Mouse (Mus musculus): Measurements from ENCODE around the gene Aadacl2. TPM values are rescaled to one million over a fixed set of nuclear protein-coding genes. Genes with fewer than 3 reads are reported as not detected.

Aadacl2 gene
- not detected for total RNA-seq (2022)

- no peak for DNase-seq (ENCODE audit: low spot score in 2 of 2)
Observed at GRCm38 (mm10) chr3:60006443-60006842, at the start of gene Aadacl2. Gene Aadacl2 (plus strand): TSS chr3:60006743.

DNA sequence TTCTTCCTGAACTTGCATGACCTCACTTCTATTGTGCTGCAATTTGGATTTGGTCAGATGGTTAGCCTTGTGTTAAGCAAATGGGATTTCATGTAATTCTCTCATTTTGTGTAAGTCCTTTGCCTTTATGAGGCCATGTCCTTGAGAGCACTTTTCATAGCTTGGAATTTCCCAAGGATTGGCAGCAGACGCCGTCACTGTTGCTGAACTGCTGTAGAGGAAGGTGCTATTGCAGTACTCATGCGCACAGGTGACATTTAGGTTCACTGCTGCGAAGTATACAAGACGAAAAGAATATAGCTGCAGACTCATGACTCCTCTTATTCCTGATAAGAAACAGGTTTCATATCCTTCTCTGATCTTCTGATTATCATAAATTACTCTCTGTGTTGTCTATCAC, 35.7 kb upstream of the Aadacl2 start:
- DNase-seq (ENCODE audit: low spot score in 2 of 2) = no peak

DNA sequence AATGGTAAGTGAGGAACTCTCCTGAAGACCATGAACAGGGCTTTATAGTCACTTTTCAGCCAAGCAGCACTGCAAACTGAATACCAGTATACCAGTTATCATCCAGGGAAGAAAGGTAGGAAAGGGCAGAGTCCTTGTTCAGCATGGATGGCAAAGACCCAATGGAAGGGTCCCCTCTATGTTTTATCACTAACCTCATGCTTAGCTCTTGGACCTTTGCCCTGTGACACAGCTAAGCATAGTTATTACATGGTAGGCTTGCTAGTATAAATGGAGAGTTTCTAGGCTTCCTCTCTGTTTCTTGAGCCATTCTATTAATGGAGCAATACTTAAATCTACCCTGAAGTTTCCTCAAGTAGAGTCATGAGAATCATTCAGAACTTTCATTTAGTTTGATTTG, 32.0 kb upstream of the Aadacl2 start:
- no peak for DNase-seq (ENCODE audit: low spot score in 2 of 2)

DNA sequence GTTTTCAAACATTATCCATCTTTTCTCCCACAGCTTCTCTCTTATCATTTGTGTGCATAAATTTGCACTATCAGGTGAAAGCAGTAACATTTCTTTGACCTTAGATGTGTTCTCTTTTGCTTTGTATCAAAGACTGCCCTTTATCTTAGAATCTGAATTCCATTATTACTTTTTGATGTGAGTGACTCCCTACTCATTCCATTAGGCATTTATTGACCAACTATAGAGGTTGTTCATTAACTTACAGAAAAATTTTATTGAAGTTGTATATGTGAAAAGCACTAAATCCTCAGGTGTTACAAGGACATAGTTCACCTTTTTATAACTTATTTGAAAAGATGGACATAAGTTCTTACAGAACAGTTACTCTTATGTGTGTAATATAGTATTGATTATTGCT, 2.9 kb upstream of the Aadacl2 start:
- DNase-seq (ENCODE audit: low spot score in 2 of 2) = no peak

- DNase-seq (ENCODE audit: low spot score in 2 of 2) = no peak
Observed at GRCm38 (mm10) chr3:60025417-60025816, 18.9 kb downstream of the Aadacl2 start, which contains the start of gene Aadac. Gene Aadac (plus strand): TSS chr3:60025717.

DNA sequence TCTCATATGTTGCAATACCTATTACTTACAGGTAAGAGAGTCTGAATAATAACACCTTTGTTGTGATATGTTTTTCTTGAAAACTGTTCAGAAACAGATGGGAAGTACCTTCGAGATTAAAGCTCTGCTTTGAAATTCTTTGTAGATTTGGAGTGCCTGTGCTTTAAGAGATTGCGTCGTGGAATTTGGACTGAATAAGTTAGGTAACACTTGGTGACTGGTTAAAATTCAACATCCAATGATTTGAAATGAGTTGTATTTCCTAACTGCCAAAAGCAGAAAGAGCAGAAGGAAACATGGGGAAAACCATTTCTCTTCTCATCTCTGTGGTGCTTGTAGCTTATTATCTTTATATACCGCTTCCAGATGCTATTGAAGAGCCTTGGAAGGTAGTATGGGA, 25.0 kb downstream of the Aadacl2 start:
- no peak for DNase-seq (ENCODE audit: low spot score in 2 of 2)

DNA sequence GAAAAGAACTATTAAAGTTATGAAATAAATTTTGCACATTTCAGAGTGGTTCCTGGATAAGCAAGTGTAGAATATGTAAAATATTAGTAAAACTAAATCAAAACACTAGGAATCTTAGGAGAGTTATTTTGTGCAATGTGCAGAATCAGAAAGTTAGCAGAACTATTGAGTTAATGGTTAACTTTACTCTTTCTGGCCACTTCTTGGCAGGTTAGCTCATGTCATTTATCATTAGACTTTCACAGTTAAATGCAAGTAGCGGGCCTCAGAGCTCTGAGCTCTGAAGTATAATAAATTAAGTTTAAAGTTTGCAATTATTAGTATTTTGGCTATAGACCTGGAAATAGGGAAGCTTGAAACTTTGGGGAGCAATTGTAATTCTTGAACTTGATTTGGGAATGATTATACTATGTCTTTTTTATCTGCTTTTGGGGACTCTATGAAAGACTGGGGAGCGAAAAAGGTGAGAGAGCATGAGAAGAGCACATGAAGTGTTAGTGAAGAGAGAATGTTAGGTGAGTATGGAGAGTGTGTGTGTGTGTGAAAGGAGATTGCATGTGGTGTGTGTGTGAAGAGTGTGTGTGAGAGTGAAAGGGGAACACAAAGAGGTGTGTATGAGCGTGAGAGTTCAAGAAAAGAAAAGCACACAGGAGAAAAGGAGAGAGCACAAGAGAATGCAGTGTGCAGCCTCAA, 39.8 kb downstream of the Aadacl2 start:
- no peak for DNase-seq (ENCODE audit: low spot score in 2 of 2)

DNA sequence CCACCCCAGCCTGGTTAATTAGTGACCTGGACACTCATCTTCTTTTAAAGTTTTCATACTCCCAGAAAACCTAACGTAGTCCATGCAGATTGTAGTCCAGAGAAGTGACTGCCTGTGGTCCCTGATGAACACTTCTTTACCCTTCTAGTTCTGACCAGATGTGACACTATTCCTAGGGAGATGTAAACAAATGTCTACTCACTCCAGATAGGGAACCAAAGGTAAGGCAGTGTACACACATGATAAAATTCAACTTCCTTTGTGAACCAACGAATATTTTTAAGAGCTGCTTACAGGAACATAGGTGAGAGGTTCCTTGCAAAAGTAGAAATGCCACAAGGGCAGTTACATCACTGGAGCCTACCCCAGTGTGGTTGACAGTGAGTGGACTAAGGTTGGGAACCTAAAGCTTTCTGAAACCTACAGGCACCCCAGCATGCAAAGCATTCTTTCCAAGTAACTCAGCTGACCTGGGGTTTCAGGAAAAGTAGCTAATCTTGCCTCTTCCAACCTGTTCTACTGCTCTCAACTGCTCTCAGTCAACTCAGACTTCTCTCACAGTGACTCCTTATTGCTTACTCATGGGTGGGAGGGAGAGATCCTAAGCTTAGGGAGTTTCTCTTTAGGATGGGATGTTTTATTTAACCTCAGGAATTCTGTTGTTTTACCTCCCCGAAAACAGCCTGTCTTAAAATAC, 46.8 kb downstream of the Aadacl2 start:
- no peak for DNase-seq (ENCODE audit: low spot score in 2 of 2)

DNA sequence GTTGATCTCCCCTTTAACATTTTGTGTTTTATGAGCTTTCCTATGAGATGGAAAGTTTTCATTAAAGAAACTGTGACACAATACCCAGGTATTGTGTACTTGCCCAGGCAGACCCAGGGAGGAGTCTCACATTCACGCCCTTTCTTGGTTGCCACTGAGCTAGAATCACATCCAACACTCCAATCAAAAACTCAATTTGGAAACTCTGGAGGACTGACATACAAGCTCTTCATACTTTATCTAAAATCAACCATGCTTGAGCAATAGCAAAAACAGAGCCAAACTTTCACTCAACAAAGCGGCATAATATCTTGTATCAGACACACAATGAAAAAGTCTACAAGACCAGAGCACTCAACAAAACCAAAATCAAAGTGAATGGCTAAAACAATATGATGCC, 47.4 kb downstream of the Aadacl2 start:
- no peak for DNase-seq (ENCODE audit: low spot score in 2 of 2)

- DNase-seq (ENCODE audit: low spot score in 2 of 2) = no peak
Observed at GRCm38 (mm10) chr3:60056451-60056850, 49.9 kb downstream of the Aadacl2 start.

DNA sequence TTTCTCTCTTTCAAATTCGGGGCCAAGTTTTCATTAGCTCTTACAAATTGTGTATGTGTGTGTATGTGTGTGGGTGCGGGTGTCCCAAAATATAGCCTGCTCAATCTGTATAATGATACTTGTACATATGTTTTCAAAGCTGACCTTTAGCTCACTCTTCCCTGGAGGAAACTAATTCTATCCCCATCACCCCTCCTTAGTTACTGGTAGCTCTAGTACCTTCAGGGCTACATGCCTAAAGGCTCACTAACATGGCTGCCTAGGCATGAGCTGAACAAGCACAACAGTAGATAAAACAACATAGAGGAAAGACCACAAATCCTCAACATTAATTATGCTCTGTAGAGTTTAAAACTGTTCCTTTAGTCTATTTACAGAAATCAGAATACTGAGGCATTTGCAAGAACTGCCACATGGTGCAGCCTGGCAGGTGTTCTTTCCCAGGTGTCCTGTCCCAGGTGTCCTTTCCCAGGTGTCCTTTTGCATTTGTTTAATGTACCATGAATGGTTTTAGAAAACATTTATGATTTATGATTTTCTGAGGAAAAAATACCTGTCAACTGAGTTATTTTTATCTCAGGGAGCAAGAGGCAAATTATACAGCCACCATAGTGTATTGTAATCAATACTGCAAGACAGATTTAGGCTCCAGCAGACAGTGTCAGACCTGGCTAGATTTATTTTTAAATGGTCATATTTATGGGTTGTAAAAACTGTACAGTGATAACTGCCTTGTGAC, 50.7 kb downstream of the Aadacl2 start:
- no peak for DNase-seq (ENCODE audit: low spot score in 2 of 2)

DNA sequence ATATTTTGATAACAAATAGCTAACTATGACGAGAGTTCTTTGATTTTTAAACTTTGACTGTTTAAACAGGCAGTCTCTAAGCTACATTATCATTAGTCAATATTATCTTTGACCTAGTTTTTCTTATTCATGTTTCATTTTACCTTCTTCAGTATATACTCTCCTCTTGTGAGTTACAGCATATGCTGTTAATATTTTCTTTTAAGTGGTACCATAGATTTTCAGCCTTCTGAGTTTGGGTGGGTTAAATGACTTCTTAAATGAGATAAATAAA, 51.2 kb downstream of the Aadacl2 start:
- DNase-seq (ENCODE audit: low spot score in 2 of 2) = no peak

Other genes starting within 250 kb of the Aadacl2 start
- not detected for gene Gm8298, start 145.7 kb upstream of the Aadacl2 start, total RNA-seq (2022)
- not detected for gene C130079G13Rik, start 81.5 kb upstream of the Aadacl2 start, total RNA-seq (2022)
- gene Aadac, start 19.0 kb downstream of the Aadacl2 start, total RNA-seq (2022) = not detected
- gene Sucnr1, start 75.1 kb downstream of the Aadacl2 start, total RNA-seq (2022) = under 1 TPM in 1 of 4 experiments, not detected in 3; 0.54 TPM

Measured in gastrocnemius, adult 8-10 months (tissue).